Mouse (Mus musculus): Measurements from ENCODE around the gene Yy1.

DNA sequence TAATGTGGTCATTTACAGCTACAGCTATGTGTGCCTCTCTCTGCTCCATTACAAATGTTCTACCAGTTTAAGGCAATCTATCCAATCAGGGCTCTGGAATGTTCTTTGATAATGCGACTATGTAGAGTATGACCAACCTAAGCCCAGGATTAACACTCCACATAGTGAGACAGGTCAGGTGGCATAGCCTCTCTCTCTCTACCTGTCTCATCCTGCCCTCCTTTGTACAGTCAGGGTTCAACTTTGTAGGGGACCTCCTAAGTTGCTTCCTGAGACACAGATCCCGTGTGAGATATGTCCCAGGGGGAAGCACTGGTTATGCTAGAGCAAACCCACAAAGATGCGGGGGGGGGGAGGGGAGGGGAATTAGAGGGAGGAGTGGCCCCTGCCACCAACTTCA lies 42.5 kb upstream of the Yy1 start:
- no peak for TF ChIP-seq CTCF (conservative IDR thresholded peaks at IDR 0.05; ENCODE audit: insufficient read depth, insufficient read length, low read depth, low read length)
- no peak for TF ChIP-seq POLR2A (IDR thresholded peaks at IDR 0.05; ENCODE audit: low read depth, low read length)
